Mouse (Mus musculus): Measurements from ENCODE around the gene Rasgef1b. TPM values are rescaled to one million over a fixed set of nuclear protein-coding genes. Genes with fewer than 3 reads are reported as not detected.

Gene Rasgef1b
- polyA plus RNA-seq (2015; fragmentation: Nextera tagmentation; extraction: Ambion mirVana): 8.5 and 9.8 TPM in 2 replicates

GRCm38 (mm10) chr5:99728649-99729212 is at the start of gene Rasgef1b:
TSS of gene Rasgef1b (minus strand) at chr5:99729065.
- ATAC-seq (ENCODE audit: insufficient number of reproducible peaks, insufficient read depth, low FRiP score, low TSS enrichment, low read depth): peak; percentile 84
- no peaks in the 10 kb centered on the region for H3K36me3 ChIP-seq
- peak within 1 kb of the TSS; percentile 100 for H3K4me2 ChIP-seq
- WGBS: 0% methylated on average over 36 of the region's 53 CpGs
- H3K27me3 ChIP-seq: peaks cover 43% of the 10 kb centered on the region
- H3K4me3 ChIP-seq: peak within 1 kb of the TSS; percentile 65
- H3K9ac ChIP-seq: peak within 1 kb of the TSS; percentile 71
- no peaks in the 10 kb centered on the region for H3K9me3 ChIP-seq
- H3K4me1 ChIP-seq: peaks cover 13% of the 10 kb centered on the region
- no peak within 1 kb of the TSS for H3K27ac ChIP-seq

- Histone ChIP-seq H3K9ac (no peak overlapping the region), H3K4me3 (no peak overlapping the region), H3K4me2 (no peak overlapping the region), H3K9me3 (no peaks in the 10 kb centered on the region), H3K4me1 (no peaks in the 10 kb centered on the region), H3K36me3 (no peaks in the 10 kb centered on the region), H3K27me3 (no peaks in the 10 kb centered on the region), H3K27ac (no peak overlapping the region)
- 84% methylated on average over 16 of the region's 16 CpGs for WGBS
- no peak for ATAC-seq (ENCODE audit: insufficient number of reproducible peaks, insufficient read depth, low FRiP score, low TSS enrichment, low read depth)
These were observed 46.5 kb upstream of the Rasgef1b start for GRCm38 (mm10) chr5:99775342-99775741.

GRCm38 (mm10) chr5:99773265-99773664 is 44.4 kb upstream of the Rasgef1b start:
- WGBS: 70% methylated on average over 9 of the region's 9 CpGs
- Histone ChIP-seq H3K36me3 (no peaks in the 10 kb centered on the region), H3K4me1 (no peaks in the 10 kb centered on the region), H3K9me3 (no peaks in the 10 kb centered on the region), H3K27me3 (no peaks in the 10 kb centered on the region), H3K27ac (no peak overlapping the region), H3K9ac (no peak overlapping the region), H3K4me2 (no peak overlapping the region), H3K4me3 (no peak overlapping the region)
- no peak for ATAC-seq (ENCODE audit: insufficient number of reproducible peaks, insufficient read depth, low FRiP score, low TSS enrichment, low read depth)

- ATAC-seq (ENCODE audit: insufficient number of reproducible peaks, insufficient read depth, low FRiP score, low TSS enrichment, low read depth): no peak
- no peak overlapping the region for H3K4me2 ChIP-seq
- no peak overlapping the region for H3K4me3 ChIP-seq
- H3K27me3 ChIP-seq: no peaks in the 10 kb centered on the region
- H3K27ac ChIP-seq: no peak overlapping the region
- H3K4me1 ChIP-seq: no peaks in the 10 kb centered on the region
- H3K9ac ChIP-seq: no peak overlapping the region
- H3K36me3 ChIP-seq: no peaks in the 10 kb centered on the region
- WGBS: 72% methylated on average over 3 of the region's 3 CpGs
- no peaks in the 10 kb centered on the region for H3K9me3 ChIP-seq
These were observed 35.4 kb upstream of the Rasgef1b start for GRCm38 (mm10) chr5:99764246-99764645.

GRCm38 (mm10) chr5:99758859-99759258 is 30.0 kb upstream of the Rasgef1b start:
- no peak overlapping the region for H3K4me2 ChIP-seq
- no peak overlapping the region for H3K27ac ChIP-seq
- no peaks in the 10 kb centered on the region for H3K27me3 ChIP-seq
- no peaks in the 10 kb centered on the region for H3K36me3 ChIP-seq
- H3K9me3 ChIP-seq: no peaks in the 10 kb centered on the region
- WGBS: 59% methylated on average over 5 of the region's 5 CpGs
- H3K4me3 ChIP-seq: no peak overlapping the region
- no peak for ATAC-seq (ENCODE audit: insufficient number of reproducible peaks, insufficient read depth, low FRiP score, low TSS enrichment, low read depth)
- no peak overlapping the region for H3K9ac ChIP-seq
- no peaks in the 10 kb centered on the region for H3K4me1 ChIP-seq

GRCm38 (mm10) chr5:99753843-99754242 is 25.0 kb upstream of the Rasgef1b start:
- no peak for ATAC-seq (ENCODE audit: insufficient number of reproducible peaks, insufficient read depth, low FRiP score, low TSS enrichment, low read depth)
- Histone ChIP-seq H3K36me3 (no peaks in the 10 kb centered on the region), H3K27me3 (no peaks in the 10 kb centered on the region), H3K4me1 (no peaks in the 10 kb centered on the region), H3K9ac (no peak overlapping the region), H3K9me3 (no peaks in the 10 kb centered on the region), H3K4me3 (no peak overlapping the region), H3K27ac (no peak overlapping the region), H3K4me2 (no peak overlapping the region)
- 84% methylated on average over 12 of the region's 12 CpGs for WGBS

GRCm38 (mm10) chr5:99753368-99753767 is 24.5 kb upstream of the Rasgef1b start:
- Histone ChIP-seq H3K4me3 (no peak overlapping the region), H3K36me3 (no peaks in the 10 kb centered on the region), H3K27me3 (no peaks in the 10 kb centered on the region), H3K9ac (no peak overlapping the region), H3K27ac (no peak overlapping the region), H3K4me2 (no peak overlapping the region), H3K4me1 (no peaks in the 10 kb centered on the region), H3K9me3 (no peaks in the 10 kb centered on the region)
- 82% methylated on average over 13 of the region's 13 CpGs for WGBS
- no peak for ATAC-seq (ENCODE audit: insufficient number of reproducible peaks, insufficient read depth, low FRiP score, low TSS enrichment, low read depth)

- Histone ChIP-seq H3K9ac (no peak overlapping the region), H3K4me2 (no peak overlapping the region), H3K36me3 (no peaks in the 10 kb centered on the region), H3K27me3 (no peaks in the 10 kb centered on the region), H3K9me3 (no peaks in the 10 kb centered on the region), H3K27ac (no peak overlapping the region), H3K4me3 (no peak overlapping the region), H3K4me1 (no peaks in the 10 kb centered on the region)
- WGBS: 84% methylated on average over 5 of the region's 5 CpGs
- no peak for ATAC-seq (ENCODE audit: insufficient number of reproducible peaks, insufficient read depth, low FRiP score, low TSS enrichment, low read depth)
These were observed 23.9 kb upstream of the Rasgef1b start for GRCm38 (mm10) chr5:99752670-99753231.

GRCm38 (mm10) chr5:99748417-99748816 is 19.6 kb upstream of the Rasgef1b start:
- no peaks in the 10 kb centered on the region for H3K27me3 ChIP-seq
- no peaks in the 10 kb centered on the region for H3K36me3 ChIP-seq
- H3K27ac ChIP-seq: no peak overlapping the region
- H3K4me3 ChIP-seq: no peak overlapping the region
- ATAC-seq (ENCODE audit: insufficient number of reproducible peaks, insufficient read depth, low FRiP score, low TSS enrichment, low read depth): no peak
- no peaks in the 10 kb centered on the region for H3K9me3 ChIP-seq
- H3K4me2 ChIP-seq: no peak overlapping the region
- H3K9ac ChIP-seq: no peak overlapping the region
- 0 out of 2 replicates have a peak, but pooled peaks cover 4% of the 10 kb centered on the region for H3K4me1 ChIP-seq
- WGBS: 78% methylated on average over 10 of the region's 10 CpGs

GRCm38 (mm10) chr5:99746087-99746486 is 17.2 kb upstream of the Rasgef1b start:
- Histone ChIP-seq H3K9me3 (no peaks in the 10 kb centered on the region), H3K4me2 (no peak overlapping the region), H3K36me3 (no peaks in the 10 kb centered on the region), H3K9ac (no peak overlapping the region), H3K4me3 (no peak overlapping the region), H3K27ac (no peak overlapping the region), H3K4me1 (0 out of 2 replicates have a peak, but pooled peaks cover 4% of the 10 kb centered on the region), H3K27me3 (no peaks in the 10 kb centered on the region)
- no peak for ATAC-seq (ENCODE audit: insufficient number of reproducible peaks, insufficient read depth, low FRiP score, low TSS enrichment, low read depth)
- 50% methylated on average over 7 of the region's 7 CpGs for WGBS

- 81% methylated on average over 7 of the region's 7 CpGs for WGBS
- Histone ChIP-seq H3K36me3 (no peaks in the 10 kb centered on the region), H3K27me3 (no peaks in the 10 kb centered on the region), H3K4me1 (0 out of 2 replicates have a peak, but pooled peaks cover 4% of the 10 kb centered on the region), H3K9ac (no peak overlapping the region), H3K4me3 (no peak overlapping the region), H3K4me2 (no peak overlapping the region), H3K27ac (no peak overlapping the region), H3K9me3 (no peaks in the 10 kb centered on the region)
- no peak for ATAC-seq (ENCODE audit: insufficient number of reproducible peaks, insufficient read depth, low FRiP score, low TSS enrichment, low read depth)
These were observed 14.0 kb upstream of the Rasgef1b start for GRCm38 (mm10) chr5:99742874-99743273.

- Histone ChIP-seq H3K9ac (no peak overlapping the region), H3K36me3 (no peaks in the 10 kb centered on the region), H3K9me3 (no peaks in the 10 kb centered on the region), H3K4me3 (no peak overlapping the region), H3K27ac (no peak overlapping the region), H3K27me3 (peaks cover 6% of the 10 kb centered on the region; the same call in 1 of the 2 replicates), H3K4me1 (0 out of 2 replicates have a peak, but pooled peaks cover 3% of the 10 kb centered on the region), H3K4me2 (no peak overlapping the region)
- WGBS: 49% methylated on average over 8 of the region's 8 CpGs
- no peak for ATAC-seq (ENCODE audit: insufficient number of reproducible peaks, insufficient read depth, low FRiP score, low TSS enrichment, low read depth)
These were observed 13.2 kb upstream of the Rasgef1b start for GRCm38 (mm10) chr5:99742056-99742455.
